Mouse (Mus musculus) lung, adult 2 months (tissue): ENCODE data around the gene Sh3tc1. TPM values are rescaled to one million over a fixed set of nuclear protein-coding genes. Genes with fewer than 3 reads are reported as not detected.

Source experiments
- DNase-seq: peaks from one replicate; pipeline ENCODE4 v3.0.0; 2022
- H3K4me1 ChIP-seq: fragments of 200-500 bp; 2 replicates; pipeline ENCODE4 v1.6.1; 2011; ENCODE audit warnings: low read length; ENCODE audit not compliant: control insufficient read depth, insufficient read depth
- H3K4me3 ChIP-seq: fragments of 200-500 bp; replicated peaks from 2 replicates; pipeline ENCODE3; 2011; ENCODE audit warnings: low read depth, mild to moderate bottlenecking, control low read depth, low read length; ENCODE audit errors: extremely low read depth
- CTCF ChIP-seq: fragments of 200-500 bp; IDR thresholded peaks from 2 replicates; pipeline ENCODE4 v1.5.1; 2011; ENCODE audit warnings: mild to moderate bottlenecking, low read length, control low read depth; ENCODE audit not compliant: insufficient read depth
- POLR2A ChIP-seq: fragments of 200-500 bp; IDR thresholded peaks from 2 replicates; pipeline ENCODE4 v1.6.1; 2011; ENCODE audit warnings: low read depth, mild to moderate bottlenecking, control low read depth, low read length, borderline replicate concordance; ENCODE audit errors: extremely low read depth
- WGBS: fragments of 180-500 bp; shearing (Covaris S2); methylation state at CpG from one replicate; pipeline ENCODE4 v1.1.7; 2018; 5-methylcytosine and 5-hydroxymethylcytosine counted together
- polyA plus RNA-seq: library from polyadenylated mRNA; depleted of rRNA; stranded (reverse); fragments of >200 nt; gene quantifications from 2 replicates; pipeline ENCODE4 v1.2.3, GENCODE M21; 2012

Gene Sh3tc1
- polyA plus RNA-seq, 1 experiment, result 38.3 TPM

- H3K4me1 ChIP-seq, result peaks cover under 1% of the 10 kb centered on the region
- DNase-seq, result peak; percentile 30
- WGBS, result 10% methylated on average over 42 of the region's 42 CpGs
- peak within 1 kb of the TSS; percentile 32 for H3K4me3 ChIP-seq
- TF ChIP-seq CTCF (no peak), POLR2A (no peak)
These were observed 60.3 kb downstream of the Sh3tc1 start, which contains the start of gene Htra3 for GRCm38 (mm10) chr5:35679256-35680155. TSS of gene Htra3 (minus strand) at chr5:35679782.

- TF ChIP-seq CTCF (no peak), POLR2A (no peak)
- WGBS, result 89% methylated on average over 7 of the region's 7 CpGs
- H3K4me1 ChIP-seq, result peaks cover 22% of the 10 kb centered on the region
- H3K4me3 ChIP-seq, result no peak overlapping the region
- no peak for DNase-seq
These were observed 62.8 kb downstream of the Sh3tc1 start for GRCm38 (mm10) chr5:35676964-35677363.

GRCm38 (mm10) chr5:35674081-35674555 lies 65.7 kb downstream of the Sh3tc1 start:
- peak; percentile 82 for DNase-seq
- 31% methylated on average over 4 of the region's 4 CpGs for WGBS
- peaks cover 23% of the 10 kb centered on the region for H3K4me1 ChIP-seq

GRCm38 (mm10) chr5:35673086-35673485 lies 66.7 kb downstream of the Sh3tc1 start:
- peak; percentile 66 for DNase-seq
- Histone ChIP-seq H3K4me3 (no peak overlapping the region), H3K4me1 (peaks cover 23% of the 10 kb centered on the region)
- 14% methylated on average over 7 of the region's 7 CpGs for WGBS
- no peak for TF ChIP-seq POLR2A
- TF ChIP-seq CTCF, result no peak

More at GRCm38 (mm10) chr5:35674081-35674555, 65.7 kb downstream of the Sh3tc1 start:
- TF ChIP-seq POLR2A (no peak), CTCF (no peak)
- H3K4me3 ChIP-seq, result no peak overlapping the region

GRCm38 (mm10) chr5:35672581-35672980 lies 67.2 kb downstream of the Sh3tc1 start:
- 96% methylated on average over 1 of the region's 1 CpGs for WGBS
- TF ChIP-seq CTCF (no peak), POLR2A (no peak)
- Histone ChIP-seq H3K4me3 (no peak overlapping the region), H3K4me1 (peaks cover 23% of the 10 kb centered on the region)
- no peak for DNase-seq

GRCm38 (mm10) chr5:35671474-35671891 lies 68.3 kb downstream of the Sh3tc1 start:
- TF ChIP-seq POLR2A (0 out of 2 replicates have a peak, but pooled peaks have one; percentile 10), CTCF (no peak)
- H3K4me1 ChIP-seq, result peaks cover 23% of the 10 kb centered on the region
- no peak overlapping the region for H3K4me3 ChIP-seq
- peak; percentile 52 for DNase-seq
- 54% methylated on average over 9 of the region's 9 CpGs for WGBS

GRCm38 (mm10) chr5:35670412-35670801 lies 69.4 kb downstream of the Sh3tc1 start:
- no peak for DNase-seq
- Histone ChIP-seq H3K4me3 (no peak overlapping the region), H3K4me1 (peaks cover 23% of the 10 kb centered on the region)
- WGBS, result 25% methylated on average over 6 of the region's 6 CpGs
- TF ChIP-seq POLR2A (no peak), CTCF (no peak)

- DNase-seq, result no peak
- H3K4me3 ChIP-seq, result no peak overlapping the region
- no peak for TF ChIP-seq CTCF
- no peak for TF ChIP-seq POLR2A
- H3K4me1 ChIP-seq, result peaks cover 23% of the 10 kb centered on the region
- 44% methylated on average over 11 of the region's 11 CpGs for WGBS
These were observed 69.9 kb downstream of the Sh3tc1 start for GRCm38 (mm10) chr5:35669747-35670411.

GRCm38 (mm10) chr5:35666152-35666551 lies 73.6 kb downstream of the Sh3tc1 start:
- Histone ChIP-seq H3K4me3 (no peak overlapping the region), H3K4me1 (no peaks in the 10 kb centered on the region)
- no peak for DNase-seq
- WGBS, result 76% methylated on average over 7 of the region's 7 CpGs
- no peak for TF ChIP-seq POLR2A

- Histone ChIP-seq H3K4me1 (no peaks in the 10 kb centered on the region), H3K4me3 (no peak overlapping the region)
- no peak for TF ChIP-seq CTCF
- TF ChIP-seq POLR2A, result no peak
- WGBS, result 77% methylated on average over 9 of the region's 9 CpGs
- DNase-seq, result no peak
These were observed 77.7 kb downstream of the Sh3tc1 start for GRCm38 (mm10) chr5:35662021-35662545.
